24 mouse cellular contexts compared by ENCODE assay signal in the genomic region with DNA sequence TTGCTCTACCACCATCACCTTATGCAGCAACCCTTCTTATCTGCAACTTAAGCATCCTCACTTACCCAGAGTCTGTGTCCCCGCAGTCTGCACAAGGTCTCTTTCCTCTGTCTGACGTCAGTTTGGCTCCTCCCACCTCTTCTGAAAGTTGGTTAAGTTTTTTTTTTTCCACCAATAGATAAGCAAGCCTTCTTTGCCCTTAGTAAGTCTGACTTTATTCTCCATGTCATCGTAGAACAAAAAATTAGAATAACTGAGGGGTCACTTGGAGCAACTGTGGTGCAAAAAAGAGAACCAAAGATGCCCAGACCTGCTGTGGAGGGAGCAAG.
A peak's percentile ranks its signal among the peaks of the same experiment; 100 is the strongest.
DNase-seq lines count a peak whose midpoint lies in the region; ATAC-seq and TF ChIP-seq lines count a peak whose summit lies in the region.
"Had no signal": no experiment of that assay in that cellular context is flagged by ENCODE, and none has a peak within 500 bp of the region (broad histone marks: within the 10 kb centered on the region; RNA-seq: fewer than 3 reads in every experiment).

No protein-coding gene starts in this region.

- no peak overlapping the region for H3K4me3 ChIP-seq in lung, embryonic 15.5 days
- no peak overlapping the region for H3K4me3 ChIP-seq in lung, postnatal 0 days (ENCODE audit: low read depth, low read length)
- peak overlapping the region; percentile 41 to 51 (median 50) for H3K4me3 ChIP-seq in CH12.LX (replicated peaks in 1 of 3; ENCODE audit: low read depth in 2 of 3, low read length in 2 of 3, poor library complexity in 1 of 3)
- no peak overlapping the region for H3K4me3 ChIP-seq in forebrain, embryonic 14.5 days (ENCODE audit: low read depth, low read length)
- H3K4me3 ChIP-seq: embryonic facial prominence, embryonic 10.5 days; embryonic facial prominence, embryonic 12.5 days; forebrain, embryonic 13.5 days had no signal

- no peak for TF ChIP-seq RAD21 in CH12.LX (IDR thresholded peaks at IDR 0.05; ENCODE audit: low read depth, low read length)

- no peaks in the 10 kb centered on the region for H3K9me3 ChIP-seq in lung, embryonic 15.5 days
- H3K9me3 ChIP-seq in lung, postnatal 0 days (ENCODE audit: low read length), result no peaks in the 10 kb centered on the region
- no peaks in the 10 kb centered on the region for H3K9me3 ChIP-seq in CH12.LX (replicated peaks; ENCODE audit: low read length)
- no peaks in the 10 kb centered on the region for H3K9me3 ChIP-seq in forebrain, embryonic 14.5 days (replicated peaks; ENCODE audit: control insufficient read depth, low read length)
- H3K9me3 ChIP-seq: embryonic facial prominence, embryonic 10.5 days; embryonic facial prominence, embryonic 12.5 days; forebrain, embryonic 13.5 days; G1E had no signal

- no peaks in the 10 kb centered on the region for H3K27me3 ChIP-seq in lung, embryonic 15.5 days
- no peaks in the 10 kb centered on the region for H3K27me3 ChIP-seq in lung, postnatal 0 days (replicated peaks; ENCODE audit: insufficient read depth, low read length)
- no peaks in the 10 kb centered on the region for H3K27me3 ChIP-seq in CH12.LX (replicated peaks)
- H3K27me3 ChIP-seq in forebrain, embryonic 14.5 days (replicated peaks; ENCODE audit: control insufficient read depth, insufficient read depth, low read length), result no peaks in the 10 kb centered on the region
- H3K27me3 ChIP-seq: embryonic facial prominence, embryonic 12.5 days; forebrain, embryonic 13.5 days; Patski had no signal

- no peak for ATAC-seq in lung, embryonic 15.5 days (ENCODE audit: borderline replicate concordance, extremely low read depth, low FRiP score, low TSS enrichment)
- ATAC-seq in lung, postnatal 0 days, result no peak
- no peak for ATAC-seq in forebrain, embryonic 14.5 days
- ATAC-seq: activated CD4-positive, CD25-positive, alpha-beta regulatory T cell, adult 4 months; CD4-positive, CD25-positive, alpha-beta regulatory T cell, adult 4 months; forebrain, embryonic 13.5 days; forebrain, embryonic 16.5 days had no signal

- TF ChIP-seq CTCF in lung, postnatal 0 days (IDR thresholded peaks at IDR 0.05), result no peak
- no peak for TF ChIP-seq CTCF in CH12.LX (conservative IDR thresholded peaks at IDR 0.05 in 1 of 2, IDR thresholded peaks at IDR 0.05 in 1 of 2; ENCODE audit: low read depth in 2 of 2, low read length in 2 of 2)

- dilution Hi-C loops in CH12.LX (cut with MboI; ENCODE audit: extremely low pct_ligation_motif_present, extremely low pct_unique_long_range_greater_than_20kb, low sequenced_read_pairs), result no loop called here

- DNase-seq in lung, postnatal 14 days, result no peak
- no peak for DNase-seq in lung, postnatal 0 days (ENCODE audit: low spot score)
- no peak for DNase-seq in lung, adult 18-20 months
- peak; percentile 72 for DNase-seq in CH12.LX (ENCODE audit: extremely low read depth)
- no peak for DNase-seq in urinary bladder, postnatal 10 days (ENCODE audit: low spot score)
- no peak for DNase-seq in forebrain, embryonic 14.5 days (ENCODE audit: low spot score)
- DNase-seq: adrenal gland, adult 8-10 months; adrenal gland, postnatal 14 days; adrenal gland, postnatal 36 days; B cell, adult 2 months; cerebellum, adult 11-12 months; cerebellum, adult 2 months; cerebellum, adult 9-10 months; cerebellum, postnatal 10 days; cerebellum, postnatal 25 days had no signal

- H3K4me2 ChIP-seq in lung, embryonic 15.5 days, result 0 out of 2 replicates have a peak overlapping the region, but pooled peaks have one; percentile 11
- peak overlapping the region; percentile 25; the same call in 1 of the 2 replicates for H3K4me2 ChIP-seq in lung, postnatal 0 days (replicated peaks; ENCODE audit: low read depth, low read length)
- peak overlapping the region; percentile 71 for H3K4me2 ChIP-seq in CH12.LX (ENCODE audit: insufficient read depth, low read depth, poor library complexity, severe bottlenecking)
- H3K4me2 ChIP-seq in forebrain, embryonic 14.5 days (ENCODE audit: low read length), result no peak overlapping the region
- H3K4me2 ChIP-seq: embryonic facial prominence, embryonic 12.5 days; forebrain, embryonic 13.5 days had no signal

- no peak for TF ChIP-seq EP300 in lung, postnatal 0 days (IDR thresholded peaks at IDR 0.05)
- TF ChIP-seq EP300 in CH12.LX (IDR thresholded peaks at IDR 0.05; ENCODE audit: low read length), result 0 out of 2 replicates have a peak, but pooled peaks have one; percentile 16

- H3K36me3 ChIP-seq in lung, embryonic 15.5 days, result no peaks in the 10 kb centered on the region
- H3K36me3 ChIP-seq in lung, postnatal 0 days (ENCODE audit: insufficient read depth, low read length), result no peaks in the 10 kb centered on the region
- H3K36me3 ChIP-seq in CH12.LX (replicated peaks in 1 of 2; ENCODE audit: control insufficient read depth in 1 of 2, insufficient read depth in 1 of 2, low read length in 1 of 2), result no peaks in the 10 kb centered on the region
- H3K36me3 ChIP-seq in forebrain, embryonic 14.5 days (ENCODE audit: control insufficient read depth, insufficient read depth, low read length), result no peaks in the 10 kb centered on the region
- H3K36me3 ChIP-seq: embryonic facial prominence, embryonic 10.5 days; embryonic facial prominence, embryonic 12.5 days; G1E had no signal

- H3K79me2 ChIP-seq in CH12.LX (replicated peaks; ENCODE audit: control insufficient read depth, extremely low read depth, insufficient read depth, poor library complexity, severe bottlenecking), result no peaks in the 10 kb centered on the region

- H3K4me1 ChIP-seq in lung, embryonic 15.5 days, result no peaks in the 10 kb centered on the region; the same call in 1 of the 2 replicates
- no peaks in the 10 kb centered on the region for H3K4me1 ChIP-seq in lung, postnatal 0 days (ENCODE audit: insufficient read depth, low read depth, low read length)
- peaks cover 8 to 37% of the 10 kb centered on the region in 2 experiments for H3K4me1 ChIP-seq in CH12.LX (ENCODE audit: control insufficient read depth in 1 of 2, insufficient read depth in 2 of 2)
- no peaks in the 10 kb centered on the region for H3K4me1 ChIP-seq in forebrain, embryonic 14.5 days (ENCODE audit: control insufficient read depth, insufficient read depth, low read length)
- H3K4me1 ChIP-seq: embryonic facial prominence, embryonic 12.5 days; forebrain, embryonic 13.5 days had no signal

- WGBS in lung, embryonic 15.5 days, result 37% methylated on average over 3 of the region's 3 CpGs
- WGBS in lung, postnatal 0 days, result 36% methylated on average over 3 of the region's 3 CpGs
- WGBS in forebrain, embryonic 14.5 days, result 76% methylated on average over 3 of the region's 3 CpGs

- H3K9ac ChIP-seq in lung, embryonic 15.5 days, result no peak overlapping the region
- no peak overlapping the region for H3K9ac ChIP-seq in lung, postnatal 0 days (replicated peaks; ENCODE audit: low read depth)
- peak overlapping the region; percentile 43 for H3K9ac ChIP-seq in CH12.LX (ENCODE audit: insufficient read depth, low read depth)
- H3K9ac ChIP-seq in forebrain, embryonic 14.5 days (ENCODE audit: low read length), result no peak overlapping the region
- H3K9ac ChIP-seq: embryonic facial prominence, embryonic 12.5 days; forebrain, embryonic 13.5 days had no signal

- H3K27ac ChIP-seq in lung, embryonic 15.5 days, result peak overlapping the region; percentile 52
- no peak overlapping the region for H3K27ac ChIP-seq in lung, postnatal 0 days (ENCODE audit: low read length)
- H3K27ac ChIP-seq in CH12.LX (ENCODE audit: insufficient read depth, low read depth), result no peak overlapping the region
- no peak overlapping the region for H3K27ac ChIP-seq in forebrain, embryonic 14.5 days (ENCODE audit: low read depth, low read length)
- H3K27ac ChIP-seq: embryonic facial prominence, embryonic 10.5 days; embryonic facial prominence, embryonic 12.5 days; forebrain, embryonic 13.5 days had no signal

- TF ChIP-seq POLR2A in CH12.LX (IDR thresholded peaks at IDR 0.05; ENCODE audit: low read depth, low read length), result no peak

- in situ Hi-C loops in CH12.LX (cut with MboI; ENCODE audit: low pct_ligation_motif_present, low pct_unique_long_range_greater_than_20kb, low sequenced_read_pairs), result no loop called here

TF ChIP-seq in CH12.LX, 34 proteins besides CTCF, POLR2A, EP300 and RAD21 (continues in another document):
- TF ChIP-seq MAX (IDR thresholded peaks at IDR 0.05; ENCODE audit: low read length), result no peak
- no peak for TF ChIP-seq POLR2AphosphoS2 (IDR thresholded peaks at IDR 0.05; ENCODE audit: low read depth, low read length)
- TF ChIP-seq IRF4 (IDR thresholded peaks at IDR 0.05; ENCODE audit: low read depth, low read length), result 0 out of 2 replicates have a peak, but pooled peaks have one; percentile 26
- no peak for TF ChIP-seq NRF1 (IDR thresholded peaks at IDR 0.05; ENCODE audit: low read depth, low read length)
- TF ChIP-seq TBP (conservative IDR thresholded peaks at IDR 0.05; ENCODE audit: low read depth, low read length), result 0 out of 2 replicates have a peak, but pooled peaks have one; percentile 19
- TF ChIP-seq E2F4 (IDR thresholded peaks at IDR 0.05; ENCODE audit: insufficient replicate concordance, low read depth, low read length), result no peak
- no peak for TF ChIP-seq HCFC1 (IDR thresholded peaks at IDR 0.05; ENCODE audit: low read depth, low read length)
- TF ChIP-seq UBTF (IDR thresholded peaks at IDR 0.05; ENCODE audit: low read depth, low read length), result no peak
- TF ChIP-seq CHD2 (IDR thresholded peaks at IDR 0.05; ENCODE audit: low read length), result 0 out of 2 replicates have a peak, but pooled peaks have one; percentile 22
- TF ChIP-seq RCOR1 (conservative IDR thresholded peaks at IDR 0.05; ENCODE audit: low read depth, low read length), result no peak
- TF ChIP-seq ZC3H11A (IDR thresholded peaks at IDR 0.05; ENCODE audit: low read depth, low read length), result no peak
- no peak for TF ChIP-seq MXI1 (IDR thresholded peaks at IDR 0.05; ENCODE audit: low read depth, low read length)
- TF ChIP-seq ETS1 (conservative IDR thresholded peaks at IDR 0.05; ENCODE audit: low read depth, low read length), result no peak; the same call in 1 of the 2 replicates
- TF ChIP-seq JUN (IDR thresholded peaks at IDR 0.05; ENCODE audit: insufficient read depth, low read depth, low read length), result no peak; the same call in 1 of the 2 replicates
- no peak; the same call in 1 of the 2 replicates for TF ChIP-seq ELF1 (IDR thresholded peaks at IDR 0.05; ENCODE audit: low read depth, low read length)
- TF ChIP-seq USF1 (IDR thresholded peaks at IDR 0.05; ENCODE audit: low read depth, low read length), result no peak
- no peak for TF ChIP-seq BHLHE40 (IDR thresholded peaks at IDR 0.05; ENCODE audit: low read depth, low read length)
- no peak for TF ChIP-seq SIN3A (IDR thresholded peaks at IDR 0.05; ENCODE audit: low read length)
- TF ChIP-seq ZNF384 (IDR thresholded peaks at IDR 0.05; ENCODE audit: low read depth, low read length), result peak; percentile 90
- TF ChIP-seq JUND (conservative IDR thresholded peaks at IDR 0.05; ENCODE audit: low read depth, low read length), result no peak
- no peak for TF ChIP-seq USF2 (conservative IDR thresholded peaks at IDR 0.05; ENCODE audit: low read depth, low read length)
- TF ChIP-seq MEF2A (IDR thresholded peaks at IDR 0.05; ENCODE audit: borderline replicate concordance, low read depth, low read length), result no peak
- TF ChIP-seq NELFE (IDR thresholded peaks at IDR 0.05; ENCODE audit: low read depth, low read length), result no peak

Comparison
In these comparisons a context has a peak if more than half of its experiments do, and no peak if none do; other contexts are left out.
1. H3K4me3 ChIP-seq: peak in CH12.LX (3 of 3); none in lung, embryonic 15.5 days (single experiment), lung, postnatal 0 days (single experiment) and forebrain, embryonic 14.5 days (single experiment).